23 mouse cellular contexts compared by ENCODE assay signal in the genomic region with DNA sequence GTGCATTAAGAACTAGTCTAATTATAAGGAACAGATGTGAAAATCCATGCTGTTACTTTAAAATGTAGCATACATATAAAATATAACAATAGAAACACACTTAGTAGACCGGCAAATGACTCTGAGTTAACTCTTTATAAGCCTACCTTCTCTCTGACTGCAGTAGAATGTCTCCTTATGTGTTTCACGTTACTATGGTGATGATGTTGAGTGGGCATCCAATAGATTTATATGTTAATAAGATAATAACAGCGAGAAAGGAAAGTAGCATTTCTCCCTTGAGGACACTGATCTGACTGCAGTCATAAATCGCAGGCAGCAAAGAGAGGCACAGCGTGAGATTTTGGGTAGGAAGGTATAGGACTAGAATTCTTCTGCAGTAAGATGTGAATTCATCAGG.
DNase-seq lines count a peak whose midpoint lies in the region; ATAC-seq and TF ChIP-seq lines count a peak whose summit lies in the region.
"Had no signal": no experiment of that assay in that cellular context is flagged by ENCODE, and none has a peak within 500 bp of the region (broad histone marks: within the 10 kb centered on the region; RNA-seq: fewer than 3 reads in every experiment).

No protein-coding gene starts in this region.

- no peaks in the 10 kb centered on the region for H3K4me1 ChIP-seq in forebrain, postnatal 0 days (ENCODE audit: insufficient read depth)
- peaks cover 5% of the 10 kb centered on the region; the same call in 1 of the 2 replicates for H3K4me1 ChIP-seq in forebrain, embryonic 10.5 days
- H3K4me1 ChIP-seq in hindbrain, embryonic 15.5 days (replicated peaks): peaks cover 10% of the 10 kb centered on the region
- peaks cover 4% of the 10 kb centered on the region for H3K4me1 ChIP-seq in hindbrain, embryonic 12.5 days
- H3K4me1 ChIP-seq in neural tube, embryonic 12.5 days: peaks cover 13% of the 10 kb centered on the region
- H3K4me1 ChIP-seq: forebrain, embryonic 15.5 days had no signal

- 0 out of 2 replicates have a peak, but pooled peaks have one; percentile 16 for ATAC-seq in forebrain, postnatal 0 days
- peak; percentile 38; the same call in 1 of the 2 replicates for ATAC-seq in hindbrain, embryonic 15.5 days (ENCODE audit: low FRiP score, low read depth)
- ATAC-seq in hindbrain, embryonic 12.5 days (ENCODE audit: low FRiP score): no peak
- ATAC-seq in neural tube, embryonic 12.5 days (ENCODE audit: low FRiP score, low read depth): peak; percentile 79
- ATAC-seq: CD4-positive, CD25-positive, alpha-beta regulatory T cell, adult 4 months; forebrain, embryonic 15.5 days; intestine, embryonic 16.5 days had no signal

- no peaks in the 10 kb centered on the region for H3K36me3 ChIP-seq in forebrain, postnatal 0 days (ENCODE audit: insufficient read depth)
- no peaks in the 10 kb centered on the region for H3K36me3 ChIP-seq in forebrain, embryonic 10.5 days (replicated peaks)
- no peaks in the 10 kb centered on the region for H3K36me3 ChIP-seq in hindbrain, embryonic 15.5 days
- H3K36me3 ChIP-seq in hindbrain, embryonic 12.5 days: no peaks in the 10 kb centered on the region
- no peaks in the 10 kb centered on the region for H3K36me3 ChIP-seq in neural tube, embryonic 12.5 days
- H3K36me3 ChIP-seq: embryonic facial prominence, embryonic 15.5 days; forebrain, embryonic 15.5 days; G1E; heart, embryonic 13.5 days had no signal

- TF ChIP-seq POLR2A in brain, embryonic 14.5 days (IDR thresholded peaks at IDR 0.05; ENCODE audit: borderline replicate concordance, extremely low read depth, insufficient read depth, insufficient read length, poor library complexity, severe bottlenecking): no peak

- H3K9me3 ChIP-seq in forebrain, postnatal 0 days (ENCODE audit: low read length): no peaks in the 10 kb centered on the region
- no peaks in the 10 kb centered on the region for H3K9me3 ChIP-seq in forebrain, embryonic 10.5 days
- no peaks in the 10 kb centered on the region for H3K9me3 ChIP-seq in hindbrain, embryonic 15.5 days
- no peaks in the 10 kb centered on the region for H3K9me3 ChIP-seq in hindbrain, embryonic 12.5 days (replicated peaks)
- no peaks in the 10 kb centered on the region for H3K9me3 ChIP-seq in neural tube, embryonic 12.5 days
- H3K9me3 ChIP-seq: embryonic facial prominence, embryonic 15.5 days; forebrain, embryonic 15.5 days; heart, embryonic 13.5 days had no signal

- 63% methylated on average over 5 of the region's 5 CpGs for WGBS in forebrain, postnatal 0 days
- WGBS in forebrain, embryonic 10.5 days: 87% methylated on average over 5 of the region's 5 CpGs
- WGBS in hindbrain, embryonic 15.5 days: 26% methylated on average over 5 of the region's 5 CpGs
- 48% methylated on average over 5 of the region's 5 CpGs for WGBS in hindbrain, embryonic 12.5 days
- WGBS in neural tube, embryonic 12.5 days: 25% methylated on average over 5 of the region's 5 CpGs

- H3K27ac ChIP-seq in forebrain, postnatal 0 days (ENCODE audit: low read depth, low read length): no peak overlapping the region
- H3K27ac ChIP-seq in forebrain, embryonic 10.5 days: no peak overlapping the region
- H3K27ac ChIP-seq in hindbrain, embryonic 15.5 days (replicated peaks): no peak overlapping the region
- H3K27ac ChIP-seq in hindbrain, embryonic 12.5 days: no peak overlapping the region
- H3K27ac ChIP-seq in neural tube, embryonic 12.5 days: no peak overlapping the region
- H3K27ac ChIP-seq: forebrain, embryonic 15.5 days; heart, embryonic 13.5 days had no signal

- no peak overlapping the region for H3K9ac ChIP-seq in forebrain, postnatal 0 days
- H3K9ac ChIP-seq in hindbrain, embryonic 15.5 days: no peak overlapping the region
- H3K9ac ChIP-seq in hindbrain, embryonic 12.5 days: no peak overlapping the region
- H3K9ac ChIP-seq in neural tube, embryonic 12.5 days: no peak overlapping the region
- H3K9ac ChIP-seq: embryonic facial prominence, embryonic 15.5 days; forebrain, embryonic 15.5 days had no signal

- no peak for DNase-seq in forebrain, postnatal 0 days
- no peak for DNase-seq in forebrain, embryonic 10.5 days (ENCODE audit: extremely low spot score, low spot score)
- peak; percentile 24 for DNase-seq in brain, embryonic 14.5 days (ENCODE audit: low read depth)
- no peak for DNase-seq in thymus, postnatal 4 days
- DNase-seq in lung, adult 18-20 months: no peak
- DNase-seq: adrenal gland, adult 8-10 months; adrenal gland, postnatal 36 days; B cell, adult 2 months; cerebellum, adult 11-12 months; cerebellum, adult 9-10 months; cerebellum, postnatal 36 days; gastrocnemius, postnatal 25 days; heart, postnatal 36 days had no signal

- TF ChIP-seq CTCF in forebrain, postnatal 0 days (IDR thresholded peaks at IDR 0.05; ENCODE audit: low read depth): no peak
- no peak for TF ChIP-seq CTCF in brain, embryonic 14.5 days (IDR thresholded peaks at IDR 0.05; ENCODE audit: borderline replicate concordance, extremely low read depth, insufficient read depth, insufficient read length)

- H3K4me2 ChIP-seq in forebrain, postnatal 0 days (ENCODE audit: low read depth): no peak overlapping the region
- H3K4me2 ChIP-seq in hindbrain, embryonic 15.5 days: no peak overlapping the region
- no peak overlapping the region for H3K4me2 ChIP-seq in hindbrain, embryonic 12.5 days (replicated peaks)
- H3K4me2 ChIP-seq in neural tube, embryonic 12.5 days (replicated peaks): no peak overlapping the region
- H3K4me2 ChIP-seq: embryonic facial prominence, embryonic 15.5 days; forebrain, embryonic 15.5 days; heart, embryonic 13.5 days had no signal

- H3K27me3 ChIP-seq in forebrain, postnatal 0 days (ENCODE audit: insufficient read depth, low read length): no peaks in the 10 kb centered on the region
- H3K27me3 ChIP-seq in forebrain, embryonic 10.5 days (ENCODE audit: poor library complexity, severe bottlenecking): no peaks in the 10 kb centered on the region
- no peaks in the 10 kb centered on the region for H3K27me3 ChIP-seq in hindbrain, embryonic 15.5 days
- H3K27me3 ChIP-seq in hindbrain, embryonic 12.5 days: no peaks in the 10 kb centered on the region
- no peaks in the 10 kb centered on the region for H3K27me3 ChIP-seq in neural tube, embryonic 12.5 days (replicated peaks)
- H3K27me3 ChIP-seq: embryonic facial prominence, embryonic 15.5 days; forebrain, embryonic 15.5 days; heart, embryonic 13.5 days had no signal

- H3K4me3 ChIP-seq in forebrain, postnatal 0 days (ENCODE audit: low read depth, low read length): no peak overlapping the region
- H3K4me3 ChIP-seq in forebrain, embryonic 10.5 days: no peak overlapping the region
- no peak overlapping the region for H3K4me3 ChIP-seq in hindbrain, embryonic 15.5 days
- no peak overlapping the region for H3K4me3 ChIP-seq in hindbrain, embryonic 12.5 days
- no peak overlapping the region for H3K4me3 ChIP-seq in neural tube, embryonic 12.5 days
- H3K4me3 ChIP-seq: embryonic facial prominence, embryonic 15.5 days; erythroblast, embryonic 14.5 days; forebrain, embryonic 15.5 days; heart, embryonic 13.5 days had no signal
